Mouse (Mus musculus) stomach, postnatal 0 days (tissue): ENCODE data around the gene Dusp7.

Source experiments
- CTCF ChIP-seq: IDR thresholded peaks from 2 replicates; pipeline ENCODE4 v1.5.1; 2016; ENCODE audit warnings: antibody characterized with exemption, low read depth, mild to moderate bottlenecking, moderate library complexity
- EP300 ChIP-seq: optimal IDR thresholded peaks from 2 replicates; pipeline ENCODE3; 2016; ENCODE audit warnings: antibody characterized with exemption

DNA sequence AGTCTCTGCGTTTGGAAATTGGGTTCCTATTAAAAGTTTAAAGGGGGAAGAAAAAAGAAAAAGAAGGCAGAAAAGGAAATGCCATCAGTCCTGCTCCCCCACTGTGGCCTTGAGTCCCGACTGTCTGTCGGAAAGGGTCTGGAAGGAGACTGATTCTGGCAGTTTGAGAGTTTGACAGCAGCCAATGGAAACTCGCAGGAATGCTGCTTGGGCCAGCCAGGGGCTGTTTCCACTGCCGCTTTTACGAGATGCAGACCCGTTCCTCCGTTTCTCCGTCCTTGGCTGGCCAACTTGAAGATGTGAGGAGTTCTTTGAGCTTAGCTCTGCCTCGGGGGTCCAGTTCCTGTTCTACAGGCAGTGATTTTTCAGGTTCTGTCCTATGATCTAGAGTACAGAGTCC, 20.2 kb upstream of the Dusp7 start:
- TF ChIP-seq EP300 (no peak), CTCF (no peak)
